Mouse (Mus musculus) hindbrain, embryonic 16.5 days (tissue): ENCODE results near the gene 4932438H23Rik. TPM values are rescaled to one million over a fixed set of nuclear protein-coding genes. Genes with fewer than 3 reads are reported as not detected.

Experiments used
- ATAC-seq: fragments of 200-750 bp; cut with Nextera tagmentation; 2 replicates; pipeline ENCODE4 v1.8.0; 2017; ENCODE audit warnings: moderate TSS enrichment, moderate library complexity
- H3K27ac ChIP-seq: fragments of 300-500 bp; sonication (generic); 2 replicates; pipeline ENCODE4 v1.5.1; 2014; ENCODE audit warnings: low read depth, mild to moderate bottlenecking, control low read depth, low read length, moderate library complexity
- H3K27me3 ChIP-seq: fragments of 300-500 bp; sonication (generic); replicated peaks from 2 replicates; pipeline ENCODE4 v1.6.1; 2014; ENCODE audit warnings: low read length; ENCODE audit not compliant: control insufficient read depth, insufficient read depth
- H3K36me3 ChIP-seq: fragments of 300-500 bp; sonication (generic); 2 replicates; pipeline ENCODE4 v1.6.1; 2014; ENCODE audit warnings: mild to moderate bottlenecking, low read length, moderate library complexity, mixed read lengths; ENCODE audit not compliant: control insufficient read depth, insufficient read depth
- H3K4me1 ChIP-seq: fragments of 300-500 bp; sonication (generic); 2 replicates; pipeline ENCODE4 v1.6.1; 2014; ENCODE audit warnings: low read depth, low read length; ENCODE audit not compliant: control insufficient read depth, insufficient read depth
- H3K4me2 ChIP-seq: fragments of 300-500 bp; sonication (generic); 2 replicates; pipeline ENCODE4 v1.6.1; 2014; ENCODE audit warnings: mild to moderate bottlenecking, low read length, control low read depth, moderate library complexity
- H3K4me3 ChIP-seq: fragments of 300-500 bp; sonication (generic); 2 replicates; pipeline ENCODE4 v1.5.1; 2014; ENCODE audit warnings: mild to moderate bottlenecking, low read length, control low read depth, moderate library complexity
- H3K9ac ChIP-seq: fragments of 300-500 bp; sonication (generic); 2 replicates; pipeline ENCODE4 v1.6.1; 2014; ENCODE audit warnings: low read depth, mild to moderate bottlenecking, control low read depth, low read length, moderate library complexity
- H3K9me3 ChIP-seq: fragments of 300-500 bp; sonication (generic); 2 replicates; pipeline ENCODE4 v1.6.1; 2014; ENCODE audit warnings: mild to moderate bottlenecking, low read length, moderate library complexity; ENCODE audit not compliant: control insufficient read depth
- WGBS: fragments of 180-500 bp; shearing (Covaris S2); extraction: QIAGEN DNeasy Blood & Tissue Kit; methylation state at CpG from one replicate; pipeline ENCODE4 v1.1.7; 2014; 5-methylcytosine and 5-hydroxymethylcytosine counted together
- polyA plus RNA-seq: library from polyadenylated mRNA; unstranded; fragments of >200 nt; fragmentation: Nextera tagmentation; extraction: Ambion mirVana; gene quantifications from 2 replicates; pipeline ENCODE4 v1.2.1, GENCODE M21; 2015

The 4932438H23Rik gene
- polyA plus RNA-seq, 1 experiment from 2014 or later = 0.88 TPM

DNA sequence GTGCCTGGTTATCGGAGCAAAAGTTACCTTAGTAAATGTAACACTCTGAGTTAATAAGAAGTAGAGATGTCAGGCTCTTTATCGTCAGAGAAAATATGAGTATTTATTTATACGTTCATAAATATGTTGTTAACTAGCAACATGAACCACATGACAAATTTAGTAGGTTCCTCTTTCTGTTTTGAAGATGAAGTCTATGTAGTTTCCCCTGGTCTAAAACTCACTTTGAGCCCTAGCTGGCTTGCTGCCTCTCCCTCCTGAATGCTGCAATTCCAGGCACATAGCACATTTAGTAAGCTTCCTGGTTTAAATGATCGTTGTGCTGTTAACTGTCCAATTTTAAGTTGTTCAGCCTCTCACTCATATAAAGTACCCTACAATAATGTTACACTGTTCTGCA is 64.2 kb downstream of the 4932438H23Rik start:
- H3K27me3 ChIP-seq = no peaks in the 10 kb centered on the region
- no peak overlapping the region for H3K9ac ChIP-seq
- H3K9me3 ChIP-seq = no peaks in the 10 kb centered on the region
- H3K36me3 ChIP-seq = peaks cover 56% of the 10 kb centered on the region
- H3K27ac ChIP-seq = no peak overlapping the region
- no peaks in the 10 kb centered on the region for H3K4me1 ChIP-seq
- no peak overlapping the region for H3K4me2 ChIP-seq
- no peak overlapping the region for H3K4me3 ChIP-seq
- WGBS = 90% methylated on average over 4 of the region's 4 CpGs
- no peak for ATAC-seq

DNA sequence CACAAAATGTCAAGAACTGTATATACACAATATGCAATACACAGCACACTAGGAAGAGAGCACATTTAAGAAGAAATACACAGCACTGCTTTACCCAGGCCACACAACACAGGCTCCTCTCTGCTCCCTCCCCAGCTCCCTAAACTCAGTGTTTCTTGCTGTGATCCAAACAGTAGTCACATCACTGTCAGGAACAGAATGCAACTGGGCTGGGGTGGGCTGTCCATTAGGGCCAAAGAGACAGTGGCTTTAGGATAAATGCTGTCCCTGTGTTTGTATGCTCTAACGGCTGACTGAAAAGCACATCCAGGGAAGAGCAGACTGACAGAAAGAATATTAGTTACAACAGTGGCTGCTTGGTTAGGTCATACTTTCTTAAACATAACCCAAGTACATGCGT is 65.0 kb downstream of the 4932438H23Rik start:
- H3K27ac ChIP-seq = no peak overlapping the region
- no peaks in the 10 kb centered on the region for H3K4me1 ChIP-seq
- no peaks in the 10 kb centered on the region for H3K9me3 ChIP-seq
- WGBS = 92% methylated on average over 2 of the region's 2 CpGs
- peaks cover 61% of the 10 kb centered on the region for H3K36me3 ChIP-seq
- H3K4me2 ChIP-seq = no peak overlapping the region
- ATAC-seq = no peak
- H3K9ac ChIP-seq = no peak overlapping the region
- H3K4me3 ChIP-seq = no peak overlapping the region
- no peaks in the 10 kb centered on the region for H3K27me3 ChIP-seq

DNA sequence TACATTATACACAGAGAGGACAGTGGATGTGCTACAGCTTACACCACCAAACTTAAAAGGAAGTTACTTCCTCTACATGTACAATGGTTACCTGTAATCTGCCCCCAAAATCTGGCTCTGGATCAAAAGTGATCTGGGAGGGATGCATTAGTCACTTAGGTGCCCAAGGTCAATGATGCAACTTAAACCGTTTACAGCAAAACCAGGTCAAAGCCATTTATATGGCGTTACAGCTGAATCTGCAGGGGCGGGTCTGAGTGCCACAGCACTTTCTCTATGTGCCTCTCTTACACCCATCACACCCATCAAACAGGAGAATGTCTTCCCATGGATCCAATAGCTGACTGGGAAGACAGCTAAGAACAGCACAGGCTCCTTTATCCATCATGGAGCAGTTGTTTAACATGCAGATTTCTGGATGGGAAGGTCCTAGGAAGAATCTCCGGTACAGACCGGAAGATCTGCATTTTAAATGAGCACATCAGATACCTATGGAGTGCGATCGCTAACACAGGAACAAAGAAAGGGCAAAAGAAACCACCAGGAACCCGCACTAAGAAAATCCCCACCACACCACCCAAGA is 65.7 kb downstream of the 4932438H23Rik start:
- Histone ChIP-seq H3K27me3 (no peaks in the 10 kb centered on the region), H3K9me3 (no peaks in the 10 kb centered on the region), H3K4me1 (no peaks in the 10 kb centered on the region), H3K36me3 (peaks cover 62% of the 10 kb centered on the region), H3K4me2 (no peak overlapping the region), H3K27ac (no peak overlapping the region), H3K9ac (no peak overlapping the region), H3K4me3 (no peak overlapping the region)
- no peak for ATAC-seq
- WGBS = 89% methylated on average over 8 of the region's 8 CpGs

DNA sequence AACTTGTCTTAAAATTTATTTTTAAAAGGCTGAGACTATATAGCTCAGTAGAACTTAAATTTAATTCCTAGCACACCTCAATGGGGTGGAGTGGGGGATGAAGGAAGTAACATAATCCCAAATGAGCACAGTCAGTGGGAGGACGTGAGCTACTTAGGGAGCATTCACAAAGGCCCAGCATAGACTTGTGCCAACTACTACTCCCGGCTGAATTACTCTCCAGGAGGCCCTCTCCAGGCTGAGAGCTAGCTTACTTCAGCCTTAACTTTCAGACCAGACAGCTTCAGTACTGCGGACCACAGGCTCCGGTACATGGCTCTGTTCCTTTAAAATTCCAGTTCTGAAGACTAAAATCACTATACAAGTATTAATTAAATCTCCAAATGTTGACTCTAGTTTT is 68.6 kb downstream of the 4932438H23Rik start:
- Histone ChIP-seq H3K9ac (no peak overlapping the region), H3K27ac (no peak overlapping the region), H3K9me3 (no peaks in the 10 kb centered on the region), H3K4me2 (no peak overlapping the region), H3K4me3 (no peak overlapping the region), H3K36me3 (peaks cover 64% of the 10 kb centered on the region), H3K4me1 (no peaks in the 10 kb centered on the region), H3K27me3 (no peaks in the 10 kb centered on the region)
- no peak for ATAC-seq
- 88% methylated on average over 4 of the region's 4 CpGs for WGBS

DNA sequence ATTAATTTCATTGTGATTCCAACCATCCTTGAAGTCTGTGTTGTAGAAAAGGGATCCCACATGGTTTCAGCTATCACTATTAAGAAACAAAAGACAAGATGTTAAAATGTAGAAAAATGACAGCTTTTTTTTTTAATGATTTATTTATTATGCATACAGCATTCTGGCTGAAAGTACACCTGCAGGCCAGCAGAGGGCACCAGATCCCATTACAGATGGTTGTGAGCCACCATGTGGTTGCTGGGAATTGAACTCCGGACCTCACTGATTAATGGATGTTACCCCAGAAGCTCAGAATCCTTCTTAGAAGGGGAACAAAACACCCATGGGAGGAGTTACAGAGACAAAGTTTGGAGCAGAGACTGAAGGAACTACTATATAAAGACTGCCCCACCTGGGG is 71.5 kb downstream of the 4932438H23Rik start:
- Histone ChIP-seq H3K4me2 (no peak overlapping the region), H3K36me3 (peaks cover 72% of the 10 kb centered on the region), H3K4me3 (no peak overlapping the region), H3K9me3 (no peaks in the 10 kb centered on the region), H3K27me3 (no peaks in the 10 kb centered on the region), H3K4me1 (no peaks in the 10 kb centered on the region), H3K27ac (no peak overlapping the region), H3K9ac (no peak overlapping the region)
- WGBS = 86% methylated on average over 1 of the region's 1 CpGs
- ATAC-seq = no peak

DNA sequence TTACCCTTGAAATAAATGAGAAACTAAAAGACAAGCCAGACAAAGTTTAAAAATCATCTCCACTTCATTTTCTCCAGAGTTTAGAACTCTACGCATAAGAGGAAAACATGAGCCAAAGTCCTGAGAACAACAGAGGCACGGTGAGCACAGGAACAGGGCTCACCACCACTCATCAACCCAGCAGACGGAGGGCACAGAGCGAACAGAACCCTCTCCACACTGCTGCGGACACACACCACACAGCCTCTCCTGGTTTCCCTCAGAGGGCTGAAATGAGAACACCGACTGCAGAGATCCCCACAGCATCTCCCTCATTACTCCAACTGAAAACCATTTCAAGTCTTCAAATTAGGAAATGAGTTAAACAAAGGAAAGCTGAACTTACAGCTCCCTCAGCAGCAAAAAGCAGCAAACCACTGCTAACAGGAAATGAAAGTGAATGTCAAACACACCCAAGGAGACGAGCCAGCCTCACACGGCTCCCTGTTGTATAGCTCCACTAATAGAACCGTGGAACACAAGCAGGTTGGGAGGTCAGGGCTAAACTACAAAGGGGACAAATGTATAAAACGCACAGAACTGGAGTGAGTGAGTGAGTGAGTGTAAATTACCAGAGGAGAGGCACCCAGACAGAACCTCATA is 74.0 kb downstream of the 4932438H23Rik start:
- Histone ChIP-seq H3K4me1 (no peaks in the 10 kb centered on the region), H3K9me3 (no peaks in the 10 kb centered on the region), H3K36me3 (peaks cover 67% of the 10 kb centered on the region), H3K27me3 (no peaks in the 10 kb centered on the region), H3K4me2 (no peak overlapping the region), H3K4me3 (no peak overlapping the region), H3K27ac (no peak overlapping the region), H3K9ac (no peak overlapping the region)
- 95% methylated on average over 10 of the region's 10 CpGs for WGBS
- no peak for ATAC-seq

DNA sequence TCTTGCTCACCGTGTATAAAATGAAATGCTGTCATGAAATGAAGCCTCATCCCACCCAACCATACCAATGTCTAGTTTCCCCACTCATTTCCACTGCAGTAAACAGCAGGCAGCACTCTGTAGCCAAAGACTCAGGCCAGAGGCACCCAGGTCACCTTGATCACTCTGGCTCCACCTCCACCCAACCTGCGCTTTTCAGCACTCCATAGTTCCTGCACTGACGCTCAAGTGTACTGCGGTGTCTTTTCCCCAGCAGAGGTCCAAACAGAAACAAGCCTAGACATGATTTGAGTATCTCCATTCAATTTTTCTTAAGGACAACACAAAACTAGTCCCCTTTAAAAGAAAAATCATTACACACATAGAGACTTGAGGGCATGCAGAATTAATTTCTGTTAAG is 75.4 kb downstream of the 4932438H23Rik start:
- no peak overlapping the region for H3K4me2 ChIP-seq
- no peaks in the 10 kb centered on the region for H3K4me1 ChIP-seq
- H3K27me3 ChIP-seq = no peaks in the 10 kb centered on the region
- H3K9me3 ChIP-seq = no peaks in the 10 kb centered on the region
- no peak overlapping the region for H3K4me3 ChIP-seq
- no peak overlapping the region for H3K27ac ChIP-seq
- no peak for ATAC-seq
- H3K36me3 ChIP-seq = peaks cover 59% of the 10 kb centered on the region
- no peak overlapping the region for H3K9ac ChIP-seq
- 99% methylated on average over 4 of the region's 4 CpGs for WGBS

DNA sequence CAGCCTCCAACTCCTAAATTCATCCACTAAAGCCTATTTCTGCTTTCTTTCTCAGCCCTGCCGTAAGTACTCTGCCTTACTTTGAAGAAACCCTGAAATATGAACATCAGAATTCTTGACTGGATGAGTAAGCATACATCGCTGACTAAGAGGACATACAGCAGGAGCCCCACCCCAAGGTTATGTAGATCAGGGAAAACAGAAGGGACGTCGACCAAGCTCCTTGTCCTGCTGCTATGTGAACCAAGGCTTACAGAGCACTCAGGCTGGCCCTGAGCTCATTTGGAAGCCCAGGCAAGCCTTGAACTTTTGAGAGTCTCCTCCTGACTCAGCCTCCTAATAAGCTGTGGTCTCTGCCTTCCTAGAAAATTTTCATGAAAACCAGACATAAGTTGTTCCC is 79.2 kb downstream of the 4932438H23Rik start:
- Histone ChIP-seq H3K4me3 (no peak overlapping the region), H3K9ac (no peak overlapping the region), H3K4me1 (peaks cover 8% of the 10 kb centered on the region), H3K36me3 (peaks cover 38% of the 10 kb centered on the region), H3K27ac (no peak overlapping the region), H3K9me3 (no peaks in the 10 kb centered on the region), H3K27me3 (no peaks in the 10 kb centered on the region), H3K4me2 (no peak overlapping the region)
- no peak for ATAC-seq
- WGBS = 92% methylated on average over 4 of the region's 4 CpGs

DNA sequence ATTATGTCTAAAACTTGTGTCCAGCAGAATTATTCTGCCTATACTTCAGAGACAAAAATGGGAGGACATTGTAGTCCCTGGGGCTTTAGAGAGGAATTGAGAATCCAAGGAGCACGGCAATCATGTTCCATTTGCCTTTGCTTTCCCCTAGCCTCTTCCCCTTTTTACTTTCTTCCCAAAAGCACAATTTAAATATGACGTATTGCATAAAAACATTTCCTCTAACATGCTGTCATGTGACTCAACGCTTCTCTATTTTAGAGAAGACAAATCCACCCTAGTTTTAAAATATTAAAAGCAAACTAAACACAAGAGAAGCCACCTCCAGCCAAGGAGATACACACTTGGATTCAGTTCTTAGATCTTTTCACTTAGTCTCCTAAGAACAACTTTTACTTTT is 83.1 kb downstream of the 4932438H23Rik start:
- ATAC-seq = no peak
- WGBS = 31% methylated on average over 3 of the region's 3 CpGs
- Histone ChIP-seq H3K36me3 (peaks cover 14% of the 10 kb centered on the region), H3K27ac (peak overlapping the region; percentile 98), H3K4me1 (peaks cover 19% of the 10 kb centered on the region), H3K4me2 (peak overlapping the region; percentile 68), H3K27me3 (no peaks in the 10 kb centered on the region), H3K4me3 (peak overlapping the region; percentile 97), H3K9ac (peak overlapping the region; percentile 97), H3K9me3 (no peaks in the 10 kb centered on the region)
